Mouse (Mus musculus): Measurements from ENCODE around the gene Zfp738.
"Not testable (repeated sequence)": the region's sequence is repeated elsewhere in the genome, so short reads cannot be mapped to it uniquely, and the experiment has no call there.

Gene Zfp738

GRCm38 (mm10) chr13:67686971-67687370 is at the start of gene Zfp738:
Zfp738 (minus strand) TSS chr13:67687071.
- no peak for DNase-seq (ENCODE audit: low read depth, low spot score)
- H3K36me3 ChIP-seq (ENCODE audit: control insufficient read depth, insufficient read depth, low read length, poor library complexity, severe bottlenecking): no peaks in the 10 kb centered on the region

GRCm38 (mm10) chr13:67734391-67734790 is 47.5 kb upstream of the Zfp738 start:
- DNase-seq (ENCODE audit: low read depth, low spot score); H3K27me3 ChIP-seq (ENCODE audit: control insufficient read depth, insufficient read depth, low read length, poor library complexity, severe bottlenecking); H3K36me3 ChIP-seq (ENCODE audit: control insufficient read depth, insufficient read depth, low read length, poor library complexity, severe bottlenecking): not testable (repeated sequence)

More at GRCm38 (mm10) chr13:67686971-67687370, at the start of gene Zfp738:
- no peaks in the 10 kb centered on the region for H3K27me3 ChIP-seq (ENCODE audit: control insufficient read depth, insufficient read depth, low read length, poor library complexity, severe bottlenecking)

GRCm38 (mm10) chr13:67729441-67729840 is 42.6 kb upstream of the Zfp738 start:
- not testable (repeated sequence) for H3K36me3 ChIP-seq (ENCODE audit: control insufficient read depth, insufficient read depth, low read length, poor library complexity, severe bottlenecking); H3K27me3 ChIP-seq (ENCODE audit: control insufficient read depth, insufficient read depth, low read length, poor library complexity, severe bottlenecking)
- peak; percentile 23 for DNase-seq (ENCODE audit: low read depth, low spot score)

GRCm38 (mm10) chr13:67728641-67729318 is 41.9 kb upstream of the Zfp738 start, which contains the start of gene Zfp65:
Zfp65 (minus strand) TSS chr13:67729173.
- Histone ChIP-seq H3K27me3 (ENCODE audit: control insufficient read depth, insufficient read depth, low read length, poor library complexity, severe bottlenecking) (no peaks in the 10 kb centered on the region), H3K36me3 (ENCODE audit: control insufficient read depth, insufficient read depth, low read length, poor library complexity, severe bottlenecking) (no peaks in the 10 kb centered on the region)
- peak; percentile 61 for DNase-seq (ENCODE audit: low read depth, low spot score)

- no peaks in the 10 kb centered on the region for H3K27me3 ChIP-seq (ENCODE audit: control insufficient read depth, insufficient read depth, low read length, poor library complexity, severe bottlenecking)
- H3K36me3 ChIP-seq (ENCODE audit: control insufficient read depth, insufficient read depth, low read length, poor library complexity, severe bottlenecking): no peaks in the 10 kb centered on the region
- DNase-seq (ENCODE audit: low read depth, low spot score): no peak
These were observed 41.2 kb upstream of the Zfp738 start for GRCm38 (mm10) chr13:67728106-67728505.

GRCm38 (mm10) chr13:67725331-67725730 is 38.5 kb upstream of the Zfp738 start:
- H3K36me3 ChIP-seq (ENCODE audit: control insufficient read depth, insufficient read depth, low read length, poor library complexity, severe bottlenecking); DNase-seq (ENCODE audit: low read depth, low spot score); H3K27me3 ChIP-seq (ENCODE audit: control insufficient read depth, insufficient read depth, low read length, poor library complexity, severe bottlenecking): not testable (repeated sequence)

GRCm38 (mm10) chr13:67723848-67724479 is 37.1 kb upstream of the Zfp738 start:
- peak; percentile 92 for DNase-seq (ENCODE audit: low read depth, low spot score)
- Histone ChIP-seq H3K36me3 (ENCODE audit: control insufficient read depth, insufficient read depth, low read length, poor library complexity, severe bottlenecking) (no peaks in the 10 kb centered on the region), H3K27me3 (ENCODE audit: control insufficient read depth, insufficient read depth, low read length, poor library complexity, severe bottlenecking) (no peaks in the 10 kb centered on the region)

GRCm38 (mm10) chr13:67683841-67684240 is 3.0 kb downstream of the Zfp738 start:
- not testable (repeated sequence) for H3K27me3 ChIP-seq (ENCODE audit: control insufficient read depth, insufficient read depth, low read length, poor library complexity, severe bottlenecking); H3K36me3 ChIP-seq (ENCODE audit: control insufficient read depth, insufficient read depth, low read length, poor library complexity, severe bottlenecking); DNase-seq (ENCODE audit: low read depth, low spot score)

- not testable (repeated sequence) for H3K36me3 ChIP-seq (ENCODE audit: control insufficient read depth, insufficient read depth, low read length, poor library complexity, severe bottlenecking); H3K27me3 ChIP-seq (ENCODE audit: control insufficient read depth, insufficient read depth, low read length, poor library complexity, severe bottlenecking)
- DNase-seq (ENCODE audit: low read depth, low spot score): peak; percentile 88
These were observed 3.7 kb downstream of the Zfp738 start for GRCm38 (mm10) chr13:67682959-67683735.

- H3K36me3 ChIP-seq (ENCODE audit: control insufficient read depth, insufficient read depth, low read length, poor library complexity, severe bottlenecking): peaks cover 3% of the 10 kb centered on the region; the same call in 1 of the 2 replicates
- no peaks in the 10 kb centered on the region for H3K27me3 ChIP-seq (ENCODE audit: control insufficient read depth, insufficient read depth, low read length, poor library complexity, severe bottlenecking)
- DNase-seq (ENCODE audit: low read depth, low spot score): no peak
These were observed 12.0 kb downstream of the Zfp738 start for GRCm38 (mm10) chr13:67674902-67675301.

GRCm38 (mm10) chr13:67652496-67652895 is 34.4 kb downstream of the Zfp738 start:
- DNase-seq (ENCODE audit: low read depth, low spot score): no peak
- Histone ChIP-seq H3K36me3 (ENCODE audit: control insufficient read depth, insufficient read depth, low read length, poor library complexity, severe bottlenecking) (no peaks in the 10 kb centered on the region), H3K27me3 (ENCODE audit: control insufficient read depth, insufficient read depth, low read length, poor library complexity, severe bottlenecking) (no peaks in the 10 kb centered on the region)

- Histone ChIP-seq H3K36me3 (ENCODE audit: control insufficient read depth, insufficient read depth, low read length, poor library complexity, severe bottlenecking) (no peaks in the 10 kb centered on the region), H3K27me3 (ENCODE audit: control insufficient read depth, insufficient read depth, low read length, poor library complexity, severe bottlenecking) (no peaks in the 10 kb centered on the region)
- peak; percentile 94 for DNase-seq (ENCODE audit: low read depth, low spot score)
These were observed 49.4 kb downstream of the Zfp738 start, which contains the start of the genes Gm49345 and Zfp729a for GRCm38 (mm10) chr13:67637294-67638007. Gm49345 (minus strand) TSS chr13:67637769. Zfp729a (minus strand) TSS chr13:67637791.

- DNase-seq (ENCODE audit: low read depth, low spot score): peak; percentile 10
- no peaks in the 10 kb centered on the region for H3K36me3 ChIP-seq (ENCODE audit: control insufficient read depth, insufficient read depth, low read length, poor library complexity, severe bottlenecking)
- no peaks in the 10 kb centered on the region for H3K27me3 ChIP-seq (ENCODE audit: control insufficient read depth, insufficient read depth, low read length, poor library complexity, severe bottlenecking)
These were observed 76.8 kb downstream of the Zfp738 start for GRCm38 (mm10) chr13:67610108-67610507.

GRCm38 (mm10) chr13:67609066-67609876 is 77.6 kb downstream of the Zfp738 start, which contains the start of gene Zfp729b:
Zfp729b (minus strand) TSS chr13:67609707.
- no peaks in the 10 kb centered on the region for H3K27me3 ChIP-seq (ENCODE audit: control insufficient read depth, insufficient read depth, low read length, poor library complexity, severe bottlenecking)
- DNase-seq (ENCODE audit: low read depth, low spot score): peak; percentile 95
- H3K36me3 ChIP-seq (ENCODE audit: control insufficient read depth, insufficient read depth, low read length, poor library complexity, severe bottlenecking): no peaks in the 10 kb centered on the region
